Mouse (Mus musculus) intestine, embryonic 14.5 days (tissue): ENCODE measurements at regions not wholly inside any gene's neighbourhood (a gene's known extent, or its start where the extent isn't known, plus 50 kb on each side); places are given as distances from the start of the nearest gene placed in this dataset.

ENCODE experiments used
- ATAC-seq: fragments of 200-750 bp; cut with Nextera tagmentation; replicated peaks from 2 replicates; pipeline ENCODE4 v1.8.0; 2017; ENCODE audit warnings: low read depth, moderate number of reproducible peaks, moderate TSS enrichment, moderate library complexity; ENCODE audit not compliant: low FRiP score, low TSS enrichment
- DNase-seq: peaks from one replicate; pipeline ENCODE4 v3.0.0-alpha.2; 2018; ENCODE audit warnings: low spot score
- H3K27ac ChIP-seq: fragments of 300-500 bp; sonication (generic); 2 replicates; pipeline ENCODE4 v1.5.1; 2014; ENCODE audit warnings: low read depth, mild to moderate bottlenecking, control low read depth
- H3K27me3 ChIP-seq: fragments of 300-500 bp; sonication (generic); replicated peaks from 2 replicates; pipeline ENCODE4 v1.6.1; 2014; ENCODE audit warnings: low read length, control low read depth; ENCODE audit not compliant: control insufficient read depth, insufficient read depth
- H3K36me3 ChIP-seq: fragments of 300-500 bp; sonication (generic); 2 replicates; pipeline ENCODE4 v1.6.1; 2014; ENCODE audit warnings: low read length, control low read depth; ENCODE audit not compliant: control insufficient read depth, insufficient read depth
- H3K4me1 ChIP-seq: fragments of 300-500 bp; sonication (generic); replicated peaks from 2 replicates; pipeline ENCODE4 v1.6.1; 2014; ENCODE audit warnings: low read length, control low read depth, mixed read lengths; ENCODE audit not compliant: control insufficient read depth, insufficient read depth
- H3K4me2 ChIP-seq: fragments of 300-500 bp; sonication (generic); 2 replicates; pipeline ENCODE4 v1.6.1; 2014; ENCODE audit warnings: low read length
- H3K4me3 ChIP-seq: fragments of 300-500 bp; sonication (generic); 2 replicates; pipeline ENCODE4 v1.5.1; 2014; ENCODE audit warnings: low read depth, low read length, control low read depth, mixed read lengths
- H3K9ac ChIP-seq: fragments of 300-500 bp; sonication (generic); 2 replicates; pipeline ENCODE4 v1.6.1; 2014; ENCODE audit warnings: mild to moderate bottlenecking, low read length
- H3K9me3 ChIP-seq: fragments of 300-500 bp; sonication (generic); 2 replicates; pipeline ENCODE4 v1.6.1; 2016; ENCODE audit warnings: low read length, control low read depth; ENCODE audit not compliant: control insufficient read depth
- WGBS: fragments of 180-500 bp; shearing (Covaris S2); extraction: QIAGEN DNeasy Blood & Tissue Kit; methylation state at CpG from one replicate; pipeline ENCODE4 v1.1.7; 2014; 5-methylcytosine and 5-hydroxymethylcytosine counted together

- WGBS = 24% methylated on average over 6 of the region's 6 CpGs
- ATAC-seq = no peak
- H3K4me3 ChIP-seq = no peak overlapping the region
- no peak overlapping the region for H3K4me2 ChIP-seq
- no peak overlapping the region for H3K9ac ChIP-seq
- H3K4me1 ChIP-seq = peaks cover 51% of the 10 kb centered on the region
- H3K9me3 ChIP-seq = no peaks in the 10 kb centered on the region
- no peaks in the 10 kb centered on the region for H3K36me3 ChIP-seq
- H3K27ac ChIP-seq = no peak overlapping the region
- DNase-seq = no peak
- no peaks in the 10 kb centered on the region for H3K27me3 ChIP-seq
Measured at GRCm38 (mm10) chr9:35328503-35328902, 60.8 kb downstream of the Rpusd4 start.

DNA sequence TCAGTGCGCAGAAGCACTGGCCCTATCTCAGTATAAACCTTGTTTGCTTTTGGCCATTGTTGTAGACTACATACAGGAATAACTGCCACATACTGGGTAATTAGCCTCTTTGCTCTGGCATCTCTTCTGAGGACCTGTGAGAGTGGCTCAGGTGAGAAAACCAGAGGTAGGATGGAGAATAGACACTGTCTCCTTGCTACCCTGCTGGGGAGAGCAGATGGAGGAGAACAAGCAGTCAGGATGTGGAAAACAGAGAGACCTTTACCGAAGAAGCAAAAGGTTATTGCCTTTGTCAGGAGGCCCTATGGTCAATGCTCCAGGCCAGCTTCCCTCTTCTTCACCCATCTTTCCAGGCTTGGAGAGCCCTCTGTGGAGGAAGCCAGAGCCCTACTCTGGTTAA, 62.7 kb downstream of the Rpusd4 start:
- no peak overlapping the region for H3K27ac ChIP-seq
- DNase-seq (no peak), ATAC-seq (no peak)
- H3K4me3 ChIP-seq = no peak overlapping the region
- H3K36me3 ChIP-seq = no peaks in the 10 kb centered on the region
- WGBS = 93% methylated on average over 2 of the region's 2 CpGs
- H3K9me3 ChIP-seq = no peaks in the 10 kb centered on the region
- H3K27me3 ChIP-seq = no peaks in the 10 kb centered on the region
- peaks cover 64% of the 10 kb centered on the region for H3K4me1 ChIP-seq
- no peak overlapping the region for H3K4me2 ChIP-seq
- no peak overlapping the region for H3K9ac ChIP-seq

- Histone ChIP-seq H3K9me3 (no peaks in the 10 kb centered on the region), H3K27ac (peak overlapping the region; percentile 74), H3K36me3 (no peaks in the 10 kb centered on the region), H3K4me2 (no peak overlapping the region), H3K4me1 (peaks cover 73% of the 10 kb centered on the region), H3K4me3 (no peak overlapping the region), H3K9ac (0 out of 2 replicates have a peak overlapping the region, but pooled peaks have one; percentile 20), H3K27me3 (no peaks in the 10 kb centered on the region)
- WGBS = 37% methylated on average over 7 of the region's 7 CpGs
- no peak for DNase-seq
- no peak for ATAC-seq
Measured at GRCm38 (mm10) chr9:35331241-35331680, 63.6 kb downstream of the Rpusd4 start.

DNA sequence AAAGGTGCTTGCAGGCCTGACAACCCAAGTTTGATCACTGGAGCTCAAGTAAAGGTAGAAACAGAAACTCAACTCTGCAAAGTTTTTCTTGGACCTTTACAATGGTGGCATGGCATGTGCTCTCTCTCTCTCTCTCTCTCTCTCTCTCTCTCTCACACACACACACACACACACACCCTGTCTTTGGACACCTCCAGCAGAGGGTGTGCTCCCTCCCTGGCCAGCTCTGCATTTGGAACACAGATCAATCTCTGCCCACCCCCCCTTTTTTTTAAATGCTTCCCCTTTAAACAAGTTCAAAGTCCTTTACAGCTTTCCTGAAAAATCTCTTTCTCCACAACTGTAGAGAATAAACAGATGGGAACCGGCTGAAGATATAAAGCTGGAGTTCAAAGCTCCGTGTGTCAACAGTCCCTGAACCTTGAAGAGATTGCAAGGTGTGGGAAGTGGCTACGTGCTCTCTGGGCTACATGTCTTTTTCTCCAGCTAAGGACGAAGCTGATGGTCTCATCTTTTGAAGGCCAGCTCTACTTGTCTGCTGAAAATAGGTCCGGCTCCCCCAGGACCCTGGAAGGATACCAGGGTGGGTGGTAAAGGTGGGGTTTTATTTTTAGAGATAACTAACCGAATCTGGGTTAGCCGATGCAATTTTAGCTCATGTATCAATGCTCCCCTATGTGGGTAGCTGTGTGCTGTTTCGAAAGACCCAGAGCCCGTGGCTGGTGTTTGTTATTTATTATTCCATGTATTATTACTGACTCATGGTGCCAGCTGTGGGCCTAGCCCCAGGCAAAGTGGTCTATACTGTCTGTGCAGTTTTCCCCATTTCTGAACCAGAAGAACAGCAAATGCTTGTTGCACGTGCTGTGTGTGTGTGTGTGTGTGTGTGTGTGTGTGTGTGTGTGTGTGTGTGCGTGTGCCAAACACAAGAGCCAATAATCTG, 65.3 kb downstream of the Rpusd4 start:
- peak; percentile 80 for ATAC-seq
- Histone ChIP-seq H3K4me2 (peak overlapping the region; percentile 8; the same call in 1 of the 2 replicates), H3K4me3 (no peak overlapping the region)

GRCm38 (mm10) chr9:35333631-35334005, 66.0 kb downstream of the Rpusd4 start:
- Histone ChIP-seq H3K27ac (peak overlapping the region; percentile 89; the same call in 1 of the 2 replicates), H3K9ac (no peak overlapping the region), H3K36me3 (no peaks in the 10 kb centered on the region), H3K4me2 (peak overlapping the region; percentile 25; the same call in 1 of the 2 replicates), H3K27me3 (no peaks in the 10 kb centered on the region), H3K4me1 (peaks cover 71% of the 10 kb centered on the region), H3K9me3 (no peaks in the 10 kb centered on the region), H3K4me3 (no peak overlapping the region)
- ATAC-seq = no peak
- 47% methylated on average over 8 of the region's 8 CpGs for WGBS
- DNase-seq = no peak

More for the DNA sequence above, 65.3 kb downstream of the Rpusd4 start:
- H3K27me3 ChIP-seq = no peaks in the 10 kb centered on the region
- peak overlapping the region; percentile 66 for H3K27ac ChIP-seq
- no peak overlapping the region for H3K9ac ChIP-seq
- no peaks in the 10 kb centered on the region for H3K9me3 ChIP-seq
- H3K4me1 ChIP-seq = peaks cover 75% of the 10 kb centered on the region
- H3K36me3 ChIP-seq = no peaks in the 10 kb centered on the region
- DNase-seq = no peak
- WGBS = 42% methylated on average over 11 of the region's 11 CpGs

DNA sequence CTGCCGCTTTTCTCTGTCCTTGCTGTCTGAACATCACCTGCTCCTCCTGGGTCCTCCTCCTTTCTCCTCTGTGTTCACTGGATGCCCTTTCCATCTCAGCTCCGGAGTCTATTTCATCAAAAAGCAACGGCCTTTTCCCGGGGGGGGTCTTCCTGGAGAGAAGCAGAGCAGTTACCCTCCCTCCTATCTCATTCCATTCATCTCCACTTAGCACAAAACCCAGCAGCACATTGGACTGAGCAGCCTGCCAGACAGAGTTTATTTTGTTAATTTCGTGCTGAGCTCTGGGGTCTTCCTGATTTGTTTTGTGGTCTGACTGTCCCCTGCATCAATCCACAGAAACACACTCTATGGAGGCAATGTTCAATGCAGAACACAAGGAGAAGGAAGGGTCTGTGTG, 66.9 kb downstream of the Rpusd4 start:
- no peak for DNase-seq
- 43% methylated on average over 5 of the region's 5 CpGs for WGBS
- no peak overlapping the region for H3K9ac ChIP-seq
- no peak overlapping the region for H3K4me3 ChIP-seq
- no peaks in the 10 kb centered on the region for H3K36me3 ChIP-seq
- H3K4me1 ChIP-seq = peaks cover 74% of the 10 kb centered on the region
- no peaks in the 10 kb centered on the region for H3K27me3 ChIP-seq
- no peaks in the 10 kb centered on the region for H3K9me3 ChIP-seq
- H3K4me2 ChIP-seq = no peak overlapping the region
- H3K27ac ChIP-seq = peak overlapping the region; percentile 89
- ATAC-seq = no peak

GRCm38 (mm10) chr9:35335181-35335580, 67.5 kb downstream of the Rpusd4 start:
- Histone ChIP-seq H3K4me3 (no peak overlapping the region), H3K36me3 (no peaks in the 10 kb centered on the region), H3K27ac (peak overlapping the region; percentile 89), H3K27me3 (no peaks in the 10 kb centered on the region), H3K4me2 (peak overlapping the region; percentile 13), H3K4me1 (peaks cover 76% of the 10 kb centered on the region), H3K9me3 (no peaks in the 10 kb centered on the region), H3K9ac (no peak overlapping the region)
- ATAC-seq (no peak), DNase-seq (no peak)
- WGBS = 23% methylated on average over 3 of the region's 3 CpGs

DNA sequence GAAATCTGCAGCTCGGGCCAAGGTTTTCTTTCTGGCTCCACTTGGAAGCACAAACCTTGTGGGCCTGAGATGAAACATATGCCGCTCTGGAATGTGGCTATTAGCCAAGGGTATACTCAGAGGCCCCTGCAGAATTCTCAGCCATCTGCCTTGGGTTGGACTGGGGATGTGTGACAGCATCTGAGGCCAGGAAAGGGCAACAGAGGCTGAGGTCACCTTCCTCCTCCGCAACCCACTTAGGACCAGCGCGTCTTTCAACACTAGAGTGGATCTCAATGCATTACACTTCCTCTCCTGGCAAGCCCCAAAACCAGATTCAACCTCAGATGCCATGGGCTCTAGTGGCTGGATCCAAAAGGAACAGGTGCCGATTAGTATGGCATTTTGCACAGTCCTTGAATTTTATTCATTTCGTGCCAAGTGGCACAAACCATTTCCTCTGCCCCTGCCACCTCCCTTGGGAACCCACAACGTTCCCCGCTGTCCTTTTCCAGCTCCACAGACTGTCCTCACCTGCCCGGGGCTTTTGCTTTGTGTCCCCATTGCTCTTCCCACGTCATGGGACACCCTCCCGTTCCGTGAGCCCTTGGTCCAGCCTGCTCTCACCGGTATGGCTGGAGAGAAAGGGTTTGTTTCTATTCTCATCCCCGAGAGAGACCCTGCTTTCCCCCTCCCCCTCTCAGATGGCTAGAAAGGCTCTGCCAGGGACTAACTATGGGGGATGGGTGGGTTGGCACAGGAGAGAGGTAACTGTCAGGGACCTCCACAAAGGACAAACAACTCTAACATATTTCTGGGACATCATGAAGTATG, 68.4 kb downstream of the Rpusd4 start:
- H3K27me3 ChIP-seq = no peaks in the 10 kb centered on the region
- ATAC-seq = peak; percentile 70; the same call in 1 of the 2 replicates
- peak overlapping the region; percentile 89 for H3K27ac ChIP-seq
- WGBS = 56% methylated on average over 15 of the region's 15 CpGs
- H3K4me1 ChIP-seq = peaks cover 76% of the 10 kb centered on the region
- no peak overlapping the region for H3K9ac ChIP-seq
- no peak for DNase-seq
- H3K4me3 ChIP-seq = no peak overlapping the region
- no peaks in the 10 kb centered on the region for H3K9me3 ChIP-seq
- no peaks in the 10 kb centered on the region for H3K36me3 ChIP-seq
- peak overlapping the region; percentile 13 for H3K4me2 ChIP-seq
